Mouse (Mus musculus): ENCODE results near the gene Scd4. TPM values are rescaled to one million over a fixed set of nuclear protein-coding genes. Genes with fewer than 3 reads are reported as not detected.
"Not testable (repeated sequence)": the region's sequence is repeated elsewhere in the genome, so short reads cannot be mapped to it uniquely, and the experiment has no call there.

The Scd4 gene
- polyA plus RNA-seq, 1 experiment from 2014 or later, result 0.06 TPM

GRCm38 (mm10) chr19:44304419-44304818 is 28.5 kb upstream of the Scd4 start:
- Histone ChIP-seq H3K36me3 (replicated peaks) (peaks cover 98% of the 10 kb centered on the region), H3K27me3 (ENCODE audit: poor library complexity, severe bottlenecking) (no peaks in the 10 kb centered on the region), H3K4me3 (no peak overlapping the region), H3K4me1 (peaks cover 30% of the 10 kb centered on the region), H3K9me3 (no peaks in the 10 kb centered on the region), H3K27ac (no peak overlapping the region)
- DNase-seq (ENCODE audit: extremely low spot score, low spot score), result no peak
- WGBS, result 93% methylated on average over 10 of the region's 10 CpGs

GRCm38 (mm10) chr19:44304851-44305510 is 27.9 kb upstream of the Scd4 start:
- H3K27ac ChIP-seq, result no peak overlapping the region
- DNase-seq (ENCODE audit: extremely low spot score, low spot score), result no peak

GRCm38 (mm10) chr19:44305701-44306100 is 27.2 kb upstream of the Scd4 start:
- Histone ChIP-seq H3K9me3 (no peaks in the 10 kb centered on the region), H3K27ac (no peak overlapping the region), H3K4me1 (peaks cover 23% of the 10 kb centered on the region), H3K4me3 (no peak overlapping the region), H3K36me3 (replicated peaks) (peaks cover 87% of the 10 kb centered on the region), H3K27me3 (ENCODE audit: poor library complexity, severe bottlenecking) (no peaks in the 10 kb centered on the region)
- DNase-seq (ENCODE audit: extremely low spot score, low spot score), result no peak
- 95% methylated on average over 15 of the region's 15 CpGs for WGBS

More at GRCm38 (mm10) chr19:44304851-44305510, 27.9 kb upstream of the Scd4 start:
- H3K36me3 ChIP-seq (replicated peaks), result peaks cover 94% of the 10 kb centered on the region
- no peak overlapping the region for H3K4me3 ChIP-seq
- WGBS, result 95% methylated on average over 16 of the region's 16 CpGs
- H3K9me3 ChIP-seq, result no peaks in the 10 kb centered on the region
- peaks cover 25% of the 10 kb centered on the region for H3K4me1 ChIP-seq
- H3K27me3 ChIP-seq (ENCODE audit: poor library complexity, severe bottlenecking), result no peaks in the 10 kb centered on the region

- Histone ChIP-seq H3K4me1 (peaks cover 23% of the 10 kb centered on the region), H3K4me3 (no peak overlapping the region), H3K27ac (no peak overlapping the region), H3K9me3 (no peaks in the 10 kb centered on the region), H3K36me3 (replicated peaks) (peaks cover 82% of the 10 kb centered on the region), H3K27me3 (ENCODE audit: poor library complexity, severe bottlenecking) (no peaks in the 10 kb centered on the region)
- 88% methylated on average over 7 of the region's 7 CpGs for WGBS
- DNase-seq (ENCODE audit: extremely low spot score, low spot score), result no peak
Observed at GRCm38 (mm10) chr19:44306171-44306570, 26.7 kb upstream of the Scd4 start.

- Histone ChIP-seq H3K36me3 (replicated peaks) (peaks cover 72% of the 10 kb centered on the region), H3K27ac (no peak overlapping the region), H3K4me3 (no peak overlapping the region), H3K27me3 (ENCODE audit: poor library complexity, severe bottlenecking) (no peaks in the 10 kb centered on the region), H3K9me3 (no peaks in the 10 kb centered on the region), H3K4me1 (peaks cover 28% of the 10 kb centered on the region)
- DNase-seq (ENCODE audit: extremely low spot score, low spot score), result no peak
- 87% methylated on average over 9 of the region's 9 CpGs for WGBS
Observed at GRCm38 (mm10) chr19:44307101-44307914, 25.6 kb upstream of the Scd4 start.

GRCm38 (mm10) chr19:44307915-44308470 is 24.9 kb upstream of the Scd4 start:
- Histone ChIP-seq H3K4me1 (peaks cover 29% of the 10 kb centered on the region), H3K9me3 (no peaks in the 10 kb centered on the region), H3K27me3 (ENCODE audit: poor library complexity, severe bottlenecking) (no peaks in the 10 kb centered on the region), H3K36me3 (replicated peaks) (peaks cover 65% of the 10 kb centered on the region), H3K4me3 (no peak overlapping the region), H3K27ac (no peak overlapping the region)
- no peak for DNase-seq (ENCODE audit: extremely low spot score, low spot score)
- WGBS, result 89% methylated on average over 6 of the region's 6 CpGs

GRCm38 (mm10) chr19:44308611-44309246 is 24.2 kb upstream of the Scd4 start:
- 94% methylated on average over 8 of the region's 8 CpGs for WGBS
- no peak overlapping the region for H3K27ac ChIP-seq
- peaks cover 31% of the 10 kb centered on the region for H3K4me1 ChIP-seq
- H3K36me3 ChIP-seq (replicated peaks), result peaks cover 58% of the 10 kb centered on the region
- H3K9me3 ChIP-seq, result no peaks in the 10 kb centered on the region
- no peak overlapping the region for H3K4me3 ChIP-seq
- no peak for DNase-seq (ENCODE audit: extremely low spot score, low spot score)
- H3K27me3 ChIP-seq (ENCODE audit: poor library complexity, severe bottlenecking), result no peaks in the 10 kb centered on the region

GRCm38 (mm10) chr19:44309351-44310154 is 23.3 kb upstream of the Scd4 start:
- 83% methylated on average over 12 of the region's 12 CpGs for WGBS
- H3K4me3 ChIP-seq, result no peak overlapping the region
- H3K36me3 ChIP-seq (replicated peaks), result peaks cover 49% of the 10 kb centered on the region
- no peak for DNase-seq (ENCODE audit: extremely low spot score, low spot score)
- peaks cover 38% of the 10 kb centered on the region for H3K4me1 ChIP-seq
- no peaks in the 10 kb centered on the region for H3K27me3 ChIP-seq (ENCODE audit: poor library complexity, severe bottlenecking)
- no peaks in the 10 kb centered on the region for H3K9me3 ChIP-seq
- no peak overlapping the region for H3K27ac ChIP-seq

- Histone ChIP-seq H3K4me1 (peaks cover 40% of the 10 kb centered on the region), H3K36me3 (replicated peaks) (peaks cover 43% of the 10 kb centered on the region)
- not testable (repeated sequence) for H3K27ac ChIP-seq; H3K9me3 ChIP-seq; DNase-seq (ENCODE audit: extremely low spot score, low spot score); H3K27me3 ChIP-seq (ENCODE audit: poor library complexity, severe bottlenecking); H3K4me3 ChIP-seq
- 86% methylated on average over 1 of the region's 1 CpGs for WGBS
Observed at GRCm38 (mm10) chr19:44310155-44310575, 22.7 kb upstream of the Scd4 start.

- H3K9me3 ChIP-seq, result no peaks in the 10 kb centered on the region
- peaks cover 45% of the 10 kb centered on the region for H3K4me1 ChIP-seq
- H3K4me3 ChIP-seq, result no peak overlapping the region
- no peak overlapping the region for H3K27ac ChIP-seq
- no peak for DNase-seq (ENCODE audit: extremely low spot score, low spot score)
- no peaks in the 10 kb centered on the region for H3K27me3 ChIP-seq (ENCODE audit: poor library complexity, severe bottlenecking)
- WGBS, result 61% methylated on average over 5 of the region's 5 CpGs
- H3K36me3 ChIP-seq (replicated peaks), result peaks cover 37% of the 10 kb centered on the region
Observed at GRCm38 (mm10) chr19:44310814-44311213, 22.1 kb upstream of the Scd4 start.

GRCm38 (mm10) chr19:44311306-44312006 is 21.4 kb upstream of the Scd4 start:
- Histone ChIP-seq H3K27me3 (ENCODE audit: poor library complexity, severe bottlenecking) (no peaks in the 10 kb centered on the region), H3K9me3 (no peaks in the 10 kb centered on the region), H3K4me1 (peaks cover 45% of the 10 kb centered on the region), H3K36me3 (replicated peaks) (peaks cover 30% of the 10 kb centered on the region), H3K27ac (0 out of 2 replicates have a peak overlapping the region, but pooled peaks have one; percentile 20), H3K4me3 (no peak overlapping the region)
- no peak for DNase-seq (ENCODE audit: extremely low spot score, low spot score)
- 61% methylated on average over 8 of the region's 8 CpGs for WGBS

GRCm38 (mm10) chr19:44312007-44312360 is 20.9 kb upstream of the Scd4 start:
- peaks cover 25% of the 10 kb centered on the region for H3K36me3 ChIP-seq (replicated peaks)
- H3K27me3 ChIP-seq (ENCODE audit: poor library complexity, severe bottlenecking), result no peaks in the 10 kb centered on the region
- H3K9me3 ChIP-seq, result no peaks in the 10 kb centered on the region
- H3K27ac ChIP-seq, result no peak overlapping the region
- H3K4me1 ChIP-seq, result peaks cover 49% of the 10 kb centered on the region
- no peak overlapping the region for H3K4me3 ChIP-seq
- 33% methylated on average over 4 of the region's 4 CpGs for WGBS
- DNase-seq (ENCODE audit: extremely low spot score, low spot score), result no peak

Measured in forebrain, embryonic 10.5 days (tissue).